Mouse (Mus musculus) v-Abl transformed pro-B cells (cell line): ENCODE measurements around the gene Gm20708.
"Not testable (repeated sequence)": the region's sequence is repeated elsewhere in the genome, so short reads cannot be mapped to it uniquely, and the experiment has no call there.

Experiments used
- in situ Hi-C, 2 experiments: fragments of 400-800 bp; cut with MboI; formaldehyde crosslinking; loops; one replicate each; pipeline ENCODE4 v1.15.1; 2025; ENCODE audit not compliant: unreplicated experiment in 2 of 2

The Gm20708 gene

GRCm38 (mm10) chr11:117803166-117803688 lies 6.2 kb upstream of the Gm20708 start:
- in situ Hi-C loops = no loop called here

- in situ Hi-C loops = no loop called here
Observed at GRCm38 (mm10) chr11:117806781-117807180, 2.7 kb upstream of the Gm20708 start.

- in situ Hi-C loops = no loop called here
Observed at GRCm38 (mm10) chr11:117810401-117811046, 1.1 kb downstream of the Gm20708 start.

DNA sequence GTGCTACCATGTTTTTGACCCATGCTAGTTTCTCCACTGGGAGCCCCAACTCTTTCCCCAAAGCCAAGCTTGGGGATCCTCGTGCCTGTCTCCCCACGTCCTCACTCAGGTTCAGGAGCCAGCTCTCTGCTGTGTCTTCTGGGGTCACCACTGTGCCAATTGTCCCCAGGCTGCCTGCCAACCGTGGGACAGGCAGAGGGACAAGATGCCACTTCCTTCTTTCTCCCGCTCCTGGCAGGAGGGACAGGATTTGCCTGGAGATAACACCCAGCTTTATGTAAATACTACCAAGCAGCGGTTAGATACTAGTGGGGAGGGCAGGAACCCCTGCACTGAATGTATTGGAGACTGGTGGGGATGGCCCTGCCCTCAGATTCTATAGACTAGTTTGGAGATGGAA lies 4.4 kb downstream of the Gm20708 start:
- in situ Hi-C loops = no loop called here

DNA sequence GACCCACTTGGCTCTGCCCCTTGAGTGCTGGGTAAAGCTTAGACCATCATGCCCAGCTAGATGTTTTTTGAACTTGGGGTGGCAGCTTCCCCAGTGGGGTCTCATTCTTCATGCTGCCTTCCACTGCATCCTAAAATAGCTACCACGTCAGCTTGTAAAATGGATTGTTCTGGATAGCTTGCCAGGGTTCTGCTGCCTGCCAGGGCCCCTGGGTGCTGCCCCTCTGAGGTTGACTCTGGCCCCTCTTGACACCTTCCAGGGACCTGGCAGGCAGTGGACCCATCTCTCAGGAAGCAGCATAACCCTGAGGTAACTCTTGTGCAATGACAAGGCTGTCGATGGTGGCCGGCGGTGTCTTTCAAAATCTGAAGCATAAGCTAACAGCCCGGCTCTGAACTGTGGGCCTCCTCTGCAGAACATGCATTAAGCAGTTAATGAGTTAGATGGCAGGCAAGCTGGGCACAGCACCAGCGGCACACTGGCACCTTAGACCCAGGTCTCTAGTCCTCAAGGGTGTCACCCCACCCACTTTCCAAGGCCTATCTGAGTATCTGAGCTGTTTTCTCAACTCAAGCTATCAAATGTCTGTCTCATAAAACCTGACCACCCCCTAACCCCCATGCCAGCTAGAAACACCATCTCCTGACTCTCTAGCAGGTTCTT lies 5.4 kb downstream of the Gm20708 start:
- in situ Hi-C loops = no loop called here

DNA sequence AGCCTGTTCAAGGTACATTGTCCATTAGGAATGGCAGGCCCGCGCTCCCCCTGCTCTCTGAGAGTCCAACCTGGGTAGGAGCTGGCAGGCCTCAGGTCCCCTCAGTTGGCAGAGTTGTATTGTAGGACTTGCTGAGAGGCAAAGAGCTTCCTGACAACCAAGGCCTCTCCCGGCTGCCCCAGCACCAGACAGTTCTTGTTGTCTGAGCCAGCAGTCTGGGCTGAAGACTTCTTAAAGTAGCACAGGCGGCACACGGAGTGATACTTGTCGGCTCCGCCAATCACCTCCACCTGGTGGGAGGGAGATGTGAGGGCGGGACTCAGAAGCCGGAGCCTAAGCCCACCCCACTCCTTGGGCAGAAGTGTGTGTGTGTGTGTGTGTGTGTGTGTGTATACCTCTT lies 6.4 kb downstream of the Gm20708 start:
- in situ Hi-C loops = not testable (repeated sequence)

DNA sequence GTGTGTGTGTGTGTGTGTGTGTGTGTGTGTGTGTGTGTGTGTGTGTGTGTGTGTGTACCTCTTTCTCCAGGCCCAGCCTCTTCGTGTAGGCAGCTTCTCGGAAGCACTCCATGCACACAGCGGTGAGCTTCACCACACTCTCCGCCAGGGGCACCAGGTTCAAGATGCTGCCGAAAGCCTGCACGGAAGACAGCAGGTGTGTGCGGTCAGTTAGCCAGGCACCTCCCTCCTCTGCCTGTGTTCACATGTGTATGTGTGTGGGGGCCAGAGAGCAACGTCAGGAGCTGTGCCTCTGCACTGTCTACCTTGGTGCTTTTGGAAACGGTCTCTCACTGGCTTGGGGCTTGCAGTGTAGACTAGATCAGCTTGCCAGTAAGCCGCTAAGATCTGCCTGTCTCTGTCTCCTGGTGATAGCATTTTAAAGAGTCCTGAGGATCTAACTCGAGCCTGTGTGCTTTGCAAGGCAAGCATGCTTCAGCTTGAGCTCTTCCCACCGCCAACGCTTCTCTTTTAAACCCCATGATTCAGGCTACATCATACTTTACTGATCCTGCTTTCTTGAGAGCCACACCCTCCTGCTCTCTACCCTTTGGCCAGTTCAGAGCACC lies 7.0 kb downstream of the Gm20708 start:
- in situ Hi-C loops = no loop called here

DNA sequence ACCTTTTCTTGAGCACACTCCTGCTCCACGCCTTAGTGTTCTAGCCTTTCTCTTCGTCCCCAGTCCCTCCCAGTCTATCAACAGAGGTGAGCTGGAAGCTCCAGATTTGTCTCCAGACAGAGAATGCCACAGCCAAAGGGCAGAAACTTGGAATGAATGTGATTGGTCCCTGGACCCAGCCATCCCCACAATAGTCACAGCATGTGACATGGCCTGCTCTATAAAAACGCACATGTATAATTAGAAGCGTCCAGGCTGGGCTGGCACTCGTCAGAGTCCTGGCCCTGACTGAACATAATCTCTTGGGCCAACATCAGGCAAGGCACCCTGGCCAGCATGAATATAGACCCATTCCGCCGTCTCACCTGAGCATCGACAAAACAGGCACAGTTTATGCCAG lies 9.6 kb downstream of the Gm20708 start:
- in situ Hi-C loops = no loop called here

- in situ Hi-C loops = loop anchor here (5.0 kb wide), 5 partner anchors 33 to 438 kb away; no protein-coding TSS in a partner anchor
Observed at GRCm38 (mm10) chr11:117820173-117820572, 10.7 kb downstream of the Gm20708 start.

DNA sequence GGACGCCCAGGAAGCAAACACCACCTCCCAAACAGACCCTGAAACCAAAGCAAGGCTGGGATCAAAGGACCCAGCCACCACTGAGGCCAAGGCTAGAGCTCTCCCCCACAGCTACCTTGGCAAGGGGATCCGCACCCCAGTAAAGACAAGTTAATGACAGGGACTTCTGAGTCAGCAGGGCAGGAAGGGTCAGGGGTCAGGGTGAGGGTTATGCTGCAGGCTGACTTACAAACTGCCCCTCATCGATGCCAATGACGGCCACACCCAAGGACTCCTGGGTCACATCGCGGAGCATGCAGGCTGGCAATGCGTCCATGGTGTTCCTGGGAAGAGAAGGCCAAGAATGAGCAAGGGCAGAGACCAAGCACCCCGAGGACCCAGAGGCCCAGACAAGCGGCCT lies 12.4 kb downstream of the Gm20708 start:
- in situ Hi-C loops = loop anchor here (5.0 kb wide), 5 partner anchors 35 to 440 kb away; no protein-coding TSS in a partner anchor

DNA sequence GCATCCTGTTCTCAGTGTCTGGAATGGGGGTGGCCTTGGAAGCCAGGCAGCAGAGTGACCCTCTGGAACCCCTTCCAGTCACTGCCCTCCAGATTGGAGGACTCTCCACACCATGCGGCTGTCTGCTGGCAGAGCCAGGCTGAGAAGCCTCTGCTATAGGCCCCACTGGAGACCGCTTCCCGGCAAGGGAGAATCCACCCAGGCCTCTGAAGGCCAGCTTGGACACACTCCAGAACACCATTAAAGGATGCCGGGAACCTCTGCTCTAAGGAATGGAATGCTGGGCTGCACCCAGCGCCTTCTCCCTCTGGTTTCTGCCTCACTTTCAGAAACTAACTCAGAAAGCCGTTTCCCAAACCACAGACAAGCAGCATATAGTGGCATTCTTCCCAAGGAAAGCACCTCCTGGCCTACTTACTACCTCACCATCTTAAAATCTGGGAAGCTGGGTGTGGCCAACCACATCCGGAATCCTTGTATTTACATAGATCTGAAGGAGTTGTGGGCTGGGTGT lies 13.3 kb downstream of the Gm20708 start:
- in situ Hi-C loops = loop anchor here (5.0 kb wide), 5 partner anchors 35 to 440 kb away; no protein-coding TSS in a partner anchor

DNA sequence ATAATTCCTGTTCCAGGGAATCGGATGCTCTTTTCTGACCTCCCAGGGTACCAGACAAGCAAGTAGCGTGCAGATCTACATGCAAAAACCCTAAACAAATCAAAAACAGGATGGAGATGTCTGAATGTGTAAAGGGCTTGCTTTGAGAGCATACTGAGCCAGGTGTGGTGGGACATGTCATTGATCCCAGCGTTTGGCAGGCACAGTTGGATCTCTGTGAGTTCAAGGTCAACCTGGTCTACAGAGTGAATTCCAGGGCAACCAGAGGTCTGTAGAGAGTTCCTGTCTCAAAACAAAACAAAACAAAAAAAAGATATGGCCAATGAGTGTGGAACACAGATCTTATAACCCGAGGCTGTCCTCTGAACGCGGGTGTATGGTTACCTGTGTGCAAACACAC lies 13.9 kb downstream of the Gm20708 start:
- in situ Hi-C loops = loop anchor here (5.0 kb wide), 5 partner anchors 36 to 441 kb away; no protein-coding TSS in a partner anchor

DNA sequence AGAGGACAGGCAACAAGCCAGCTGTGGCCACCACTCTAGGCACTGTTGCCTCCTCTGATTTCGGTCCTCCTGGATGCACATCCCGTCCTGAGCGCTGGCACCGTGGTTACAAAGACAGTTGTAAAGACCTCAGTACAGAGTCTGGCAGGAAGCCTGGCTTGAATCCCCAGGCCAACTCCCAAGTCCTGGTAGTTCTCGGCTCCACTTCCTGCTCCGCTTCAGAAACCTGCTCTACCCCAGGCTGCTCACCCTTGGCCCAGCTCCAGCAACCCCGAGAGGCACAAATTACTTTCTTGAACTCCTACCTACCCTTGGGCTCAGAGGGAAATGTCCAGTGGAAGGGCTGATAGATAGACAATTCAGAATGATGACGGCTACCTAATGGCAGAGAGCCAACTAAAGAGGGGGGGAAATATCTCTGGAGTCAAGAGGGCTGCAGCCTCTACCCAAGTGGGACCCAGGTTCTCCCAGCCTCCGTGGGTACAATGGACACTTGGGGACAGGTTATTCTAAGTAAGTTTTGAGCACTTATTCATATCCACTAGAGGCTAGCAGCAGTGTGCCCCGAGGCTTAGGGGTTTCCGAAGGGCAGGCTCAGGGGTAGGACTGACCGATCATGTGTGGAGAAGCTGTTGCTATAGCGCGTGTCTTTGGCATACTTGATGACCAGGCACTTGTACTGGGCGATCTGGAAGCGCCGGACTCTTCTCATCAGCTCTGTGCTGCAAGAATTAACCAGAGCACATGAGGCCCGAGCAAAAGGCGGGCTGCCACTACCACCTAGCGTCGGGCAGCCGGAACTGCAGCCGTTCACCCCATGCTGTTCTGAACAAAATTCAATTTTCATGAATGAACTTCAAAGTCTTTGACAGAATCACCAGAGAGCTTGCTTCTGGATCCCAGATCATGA lies 14.8 kb downstream of the Gm20708 start:
- in situ Hi-C loops = loop anchor here (5.0 kb wide), 5 partner anchors 37 to 442 kb away; no protein-coding TSS in a partner anchor

DNA sequence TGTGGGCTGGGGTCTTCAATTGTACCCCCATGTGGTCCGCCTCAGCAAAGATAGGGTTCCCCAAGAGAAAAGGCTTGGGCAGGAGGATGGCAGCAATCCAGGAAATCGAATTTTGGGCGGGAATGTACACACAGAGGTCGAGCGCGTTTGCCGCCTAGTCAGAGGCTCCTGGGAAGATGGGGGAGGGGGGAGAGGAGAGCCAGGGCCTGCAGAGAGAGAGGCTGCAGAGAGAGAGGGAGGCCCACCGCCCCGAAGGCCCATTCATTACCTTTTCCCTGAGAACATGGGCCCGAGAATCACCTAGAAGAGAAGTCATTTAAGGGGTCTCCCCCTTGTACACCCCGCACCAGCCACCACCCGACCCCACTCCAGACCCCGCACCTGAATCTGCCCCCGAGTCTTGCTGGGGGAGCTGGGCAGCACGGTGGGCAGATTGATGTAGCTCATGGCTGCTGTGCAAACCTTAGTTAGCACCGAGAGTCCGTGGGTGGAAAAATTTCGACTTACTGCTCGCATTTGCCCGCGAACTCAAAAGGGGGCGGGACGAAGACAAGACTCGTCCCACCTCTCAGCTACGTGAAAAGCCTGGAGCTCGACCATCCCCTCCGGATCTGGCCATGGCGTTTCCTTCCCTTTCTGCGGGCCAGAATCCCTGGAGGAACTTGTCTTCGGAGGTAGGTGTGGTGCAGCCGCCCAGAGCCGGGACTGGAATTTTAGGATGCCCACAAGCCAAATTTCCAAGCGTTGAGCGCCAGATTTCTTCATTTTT lies 16.0 kb downstream of the Gm20708 start, which contains the start of the genes Afmid and Tk1:
TSS of gene Afmid (plus strand) at position 592 of the 769 bp plus-strand sequence.
TSS of gene Tk1 (minus strand) at position 760 of the 769 bp plus-strand sequence.
- in situ Hi-C loops = loop anchor here in 1 of 2 experiments (25.0 kb wide), 2 partner anchors 738 to 963 kb away; partner anchors contain the start of genes Mfsd11 and Srsf2

DNA sequence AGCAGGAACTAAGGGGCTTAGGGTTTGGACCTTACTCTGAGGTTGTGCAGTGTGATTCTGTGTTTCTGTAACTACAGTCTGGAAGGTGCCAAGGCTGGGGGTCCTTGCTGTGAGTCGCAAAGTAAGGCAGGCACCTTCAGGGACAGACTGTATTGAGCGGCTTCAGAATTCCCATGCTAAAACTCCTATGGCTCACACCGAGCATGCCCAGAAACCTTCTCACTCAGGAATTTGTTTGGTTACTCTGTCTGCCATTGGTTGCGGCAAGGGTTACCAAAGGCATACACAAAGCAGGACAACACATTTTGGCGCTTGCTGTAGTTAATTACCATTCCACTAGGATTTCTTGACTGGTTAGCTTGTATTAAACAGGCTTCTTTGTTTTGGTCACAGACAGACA lies 16.7 kb downstream of the Gm20708 start:
- in situ Hi-C loops = loop anchor here in 1 of 2 experiments (25.0 kb wide), 2 partner anchors 739 to 964 kb away; partner anchors contain the start of genes Mfsd11 and Srsf2

GRCm38 (mm10) chr11:117826916-117827315 lies 17.4 kb downstream of the Gm20708 start:
- in situ Hi-C loops = loop anchor here in 1 of 2 experiments (25.0 kb wide), 2 partner anchors 740 to 965 kb away; partner anchors contain the start of genes Mfsd11 and Srsf2

DNA sequence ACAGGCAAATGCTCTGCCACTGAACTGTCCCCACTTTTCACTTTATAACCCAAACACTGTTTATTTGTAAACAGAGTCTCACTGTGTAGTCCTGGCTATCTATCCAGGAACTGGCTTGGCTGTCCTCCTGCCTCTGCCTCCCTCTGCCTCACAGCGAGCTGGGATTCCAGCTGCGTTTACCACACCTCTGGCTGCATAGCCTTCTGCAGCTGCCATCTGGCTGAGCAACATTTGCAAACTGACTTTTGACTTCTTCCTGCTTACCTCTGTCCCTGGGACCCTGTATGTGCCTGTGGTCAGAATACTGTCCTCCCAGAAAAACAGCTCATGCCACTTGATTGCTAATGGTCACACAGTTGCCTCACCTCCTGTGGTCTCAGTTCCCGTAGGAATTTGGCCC lies 17.9 kb downstream of the Gm20708 start:
- in situ Hi-C loops = loop anchor here in 1 of 2 experiments (25.0 kb wide), 2 partner anchors 740 to 965 kb away; partner anchors contain the start of genes Mfsd11 and Srsf2

GRCm38 (mm10) chr11:117828149-117828887 lies 18.9 kb downstream of the Gm20708 start:
- in situ Hi-C loops = loop anchor here in 1 of 2 experiments (25.0 kb wide), 2 partner anchors 741 to 966 kb away; partner anchors contain the start of genes Mfsd11 and Srsf2
